Mouse (Mus musculus) CH12.LX (cell line): Measurements from ENCODE around the gene Larp4.

Source experiments
- CHD1 ChIP-seq: IDR thresholded peaks from 2 replicates; pipeline ENCODE4 v1.6.1; 2012; ENCODE audit warnings: low read depth, low read length, improper control_type of control experiment, inconsistent platforms
- CHD2 ChIP-seq: IDR thresholded peaks from 2 replicates; pipeline ENCODE4 v1.6.1; 2011; ENCODE audit warnings: low read length, improper control_type of control experiment
- CTCF ChIP-seq, 2 experiments: IDR thresholded peaks in 1 of 2; conservative IDR thresholded peaks in 1 of 2; 2 replicates each; pipeline ENCODE4 v1.5.1; 2011 to 2012; ENCODE audit warnings: low read depth in 2 of 2, low read length in 2 of 2, improper control_type of control experiment in 1 of 2, inconsistent platforms in 1 of 2, mild to moderate bottlenecking in 1 of 2, moderate library complexity in 1 of 2
- ETS1 ChIP-seq: conservative IDR thresholded peaks from 2 replicates; pipeline ENCODE4 v1.6.1; 2012; ENCODE audit warnings: low read depth, mild to moderate bottlenecking, inconsistent platforms, low read length, improper control_type of control experiment, moderate library complexity
- JUN ChIP-seq: IDR thresholded peaks from 2 replicates; pipeline ENCODE4 v1.6.1; 2011; ENCODE audit warnings: low read depth, mild to moderate bottlenecking, low read length, improper control_type of control experiment, moderate library complexity; ENCODE audit not compliant: insufficient read depth
- MAFK ChIP-seq: IDR thresholded peaks from 2 replicates; pipeline ENCODE4 v1.6.1; 2011; ENCODE audit warnings: low read length, improper control_type of control experiment; ENCODE audit not compliant: insufficient replicate concordance
- MAX ChIP-seq: IDR thresholded peaks from 2 replicates; pipeline ENCODE4 v1.6.1; 2011; ENCODE audit warnings: low read length, improper control_type of control experiment
- MYC ChIP-seq: IDR thresholded peaks from 2 replicates; pipeline ENCODE4 v1.6.1; 2011; ENCODE audit warnings: low read depth, mild to moderate bottlenecking, improper control_type of control experiment, low read length
- POLR2A ChIP-seq: IDR thresholded peaks from 2 replicates; pipeline ENCODE4 v1.6.1; 2011; ENCODE audit warnings: low read depth, mild to moderate bottlenecking, improper control_type of control experiment, low read length
- SMC3 ChIP-seq: IDR thresholded peaks from 2 replicates; pipeline ENCODE4 v1.6.1; 2011; ENCODE audit warnings: low read depth, low read length, improper control_type of control experiment
- ZKSCAN1 ChIP-seq: IDR thresholded peaks from 2 replicates; pipeline ENCODE4 v1.6.1; 2012; ENCODE audit warnings: low read depth, inconsistent platforms, low read length, improper control_type of control experiment, borderline replicate concordance
- ZMIZ1 ChIP-seq: IDR thresholded peaks from 2 replicates; pipeline ENCODE4 v1.6.1; 2012; ENCODE audit warnings: low read depth, mild to moderate bottlenecking, inconsistent platforms, low read length, improper control_type of control experiment

DNA sequence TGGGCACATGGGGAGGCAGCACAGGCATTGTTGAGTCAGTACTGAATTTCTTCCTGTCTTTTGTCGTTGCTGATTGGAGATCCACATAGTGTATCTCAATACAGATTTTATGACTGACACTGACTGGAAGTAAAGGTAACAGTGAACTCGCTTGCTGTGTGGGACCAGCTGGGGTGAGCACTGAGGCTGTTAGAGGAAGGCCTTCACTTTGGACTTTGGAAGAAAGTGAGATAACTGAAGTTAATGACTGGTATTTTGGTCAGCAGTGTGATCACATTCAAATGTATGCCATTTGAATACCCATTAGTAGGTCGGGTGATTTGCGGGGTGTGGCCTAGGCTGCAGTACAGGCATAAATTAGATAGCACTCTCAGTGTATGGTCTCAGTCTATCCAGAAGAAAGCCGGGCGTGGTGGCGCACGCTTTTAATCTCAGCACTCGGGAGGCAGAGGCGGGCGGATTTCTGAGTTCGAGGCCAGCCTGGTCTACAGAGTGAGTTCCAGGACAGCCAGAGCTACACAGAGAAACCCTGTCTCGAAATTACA, 93.4 kb downstream of the Larp4 start:
- TF ChIP-seq CTCF (conservative IDR thresholded peaks at IDR 0.05 in 1 of 2, IDR thresholded peaks at IDR 0.05 in 1 of 2; ENCODE audit: low read depth in 2 of 2, low read length in 2 of 2) (no peak), MYC (no peak), CHD2 (no peak), ETS1 (no peak), MAX (no peak), POLR2A (no peak), JUN (no peak), MAFK (no peak), SMC3 (no peak), ZKSCAN1 (no peak), ZMIZ1 (no peak), CHD1 (no peak)
